Mouse (Mus musculus) CD4-positive naive resting alpha-beta T cell, adult 76 days (primary cell): ENCODE data around the gene Olfr615. TPM values are rescaled to one million over a fixed set of nuclear protein-coding genes. Genes with fewer than 3 reads are reported as not detected.

Experiments used
- total RNA-seq: library from RNA; stranded (reverse); gene quantifications from one replicate; pipeline ENCODE4 v1.2.4, GENCODE M21; 2023

The Olfr615 gene
- total RNA-seq: not detected

DNA sequence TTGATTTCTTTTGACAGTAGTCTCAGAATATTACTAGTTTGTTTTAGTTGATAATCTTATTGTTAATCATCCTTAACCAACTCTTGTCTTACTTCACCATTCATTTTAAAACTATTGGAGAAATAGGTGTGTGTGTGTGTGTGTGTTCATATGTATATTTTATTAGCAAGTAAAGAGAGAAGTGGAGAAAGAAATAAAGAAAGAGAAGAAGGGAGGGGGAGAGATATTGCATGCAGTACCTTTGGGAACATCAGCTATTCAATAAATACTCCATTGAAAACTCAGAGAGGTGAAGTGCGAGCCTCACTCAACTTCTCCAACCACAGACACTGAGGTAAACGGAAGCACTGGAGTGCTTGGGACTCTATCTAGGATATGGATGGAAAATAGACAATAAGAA, at the start of gene Olfr615:
Gene Olfr615 (plus strand): TSS at position 301 of the 400 bp plus-strand sequence.

DNA sequence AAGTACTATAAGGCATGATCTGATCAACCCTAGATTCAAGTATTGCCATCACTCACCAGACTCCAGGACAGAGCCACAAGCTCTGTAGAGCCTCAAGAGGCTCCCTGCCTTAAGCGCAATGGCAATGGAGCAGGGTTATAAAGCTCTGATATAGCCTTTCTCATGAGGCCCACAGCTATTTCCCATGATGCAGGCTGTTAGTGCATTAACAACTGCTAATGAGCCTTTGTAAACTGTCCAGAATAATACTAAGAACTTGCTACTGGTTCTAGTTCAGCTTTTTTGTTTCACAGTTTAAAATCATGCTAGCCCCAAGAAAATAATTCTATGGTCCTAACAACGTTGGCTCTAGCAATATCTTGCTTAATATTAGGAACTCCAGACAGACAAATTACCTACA, 43.9 kb upstream of the Olfr615 start, which contains the start of gene Olfr610:
Gene Olfr610 (minus strand): TSS at position 101 of the 400 bp plus-strand sequence.

DNA sequence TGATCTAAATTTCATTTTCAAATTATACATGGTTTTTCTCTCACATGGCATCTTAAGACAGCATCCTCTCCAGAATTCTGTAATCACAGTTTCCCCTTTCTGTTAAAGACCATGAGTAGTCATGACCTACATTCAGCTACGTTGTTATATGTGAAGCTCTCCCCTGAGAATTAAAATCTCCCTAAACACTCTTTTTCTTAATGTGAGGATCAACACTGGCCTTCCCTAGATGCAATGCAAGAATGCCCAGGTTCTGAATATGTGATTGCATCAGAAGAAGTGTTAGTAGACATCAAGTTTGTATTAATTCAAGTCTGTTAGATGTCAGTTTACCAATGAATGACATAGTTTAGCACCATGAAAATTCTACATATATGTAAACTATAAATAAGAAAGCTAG, 35.1 kb upstream of the Olfr615 start, which contains the start of gene Olfr611:
Gene Olfr611 (minus strand): TSS at position 101 of the 400 bp plus-strand sequence.

DNA sequence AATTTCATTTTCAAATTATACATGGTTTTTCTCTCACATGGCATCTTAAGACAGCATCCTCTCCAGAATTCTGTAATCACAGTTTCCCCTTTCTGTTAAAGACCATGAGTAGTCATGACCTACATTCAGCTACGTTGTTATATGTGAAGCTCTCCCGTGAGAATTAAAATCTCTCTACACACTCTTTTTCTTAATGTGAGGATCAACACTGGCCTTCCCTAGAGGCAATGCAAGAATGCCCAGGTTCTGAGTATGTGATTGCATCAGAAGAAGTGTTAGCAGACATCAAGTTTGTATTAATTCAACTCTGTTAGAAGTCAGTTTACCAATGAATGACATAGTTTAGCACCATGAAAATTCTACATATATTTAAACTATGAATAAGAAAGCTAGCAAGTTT, 13.3 kb upstream of the Olfr615 start, which contains the start of gene Olfr612:
Gene Olfr612 (minus strand): TSS at position 101 of the 400 bp plus-strand sequence.

DNA sequence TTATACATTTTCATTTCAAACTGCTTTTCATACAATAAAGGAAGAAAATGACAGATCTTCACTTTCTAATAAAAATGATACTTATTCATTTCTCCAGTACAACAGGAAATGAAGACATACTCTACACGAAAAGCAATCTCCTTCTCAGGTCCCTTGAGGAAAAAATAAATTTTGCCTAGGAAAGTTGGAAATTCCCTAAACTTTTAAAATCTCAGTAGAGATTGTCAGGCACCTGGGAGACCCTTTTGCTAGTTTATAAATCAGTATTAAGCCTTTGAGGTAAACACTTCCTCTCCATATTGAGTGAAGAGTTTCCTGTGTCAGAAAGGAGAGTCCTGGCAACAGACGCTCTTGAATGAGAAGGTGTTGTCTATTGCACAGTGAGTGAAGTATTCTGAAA, 8.1 kb upstream of the Olfr615 start, which contains the start of gene Olfr613:
Gene Olfr613 (plus strand): TSS at position 301 of the 400 bp plus-strand sequence.

DNA sequence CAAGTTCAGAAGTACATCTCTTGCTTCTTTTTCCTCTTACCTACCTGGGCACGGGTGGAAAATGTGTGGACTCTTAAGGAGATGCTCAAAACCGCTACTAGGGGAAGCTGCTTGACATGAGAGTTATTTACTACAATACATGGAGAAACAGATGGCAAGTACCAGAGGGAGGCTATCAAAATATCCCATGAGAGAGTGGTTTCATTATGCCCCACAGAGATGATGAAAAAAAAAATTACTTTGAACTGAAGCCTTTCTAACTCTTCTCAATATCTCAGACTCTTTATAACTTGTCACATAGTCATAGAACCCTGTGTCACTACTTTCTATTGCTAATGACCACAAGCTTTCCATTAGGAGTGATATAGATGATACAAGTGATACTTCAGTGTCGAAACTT, 13.2 kb downstream of the Olfr615 start, which contains the start of gene Olfr616:
Gene Olfr616 (minus strand): TSS at position 101 of the 400 bp plus-strand sequence.

DNA sequence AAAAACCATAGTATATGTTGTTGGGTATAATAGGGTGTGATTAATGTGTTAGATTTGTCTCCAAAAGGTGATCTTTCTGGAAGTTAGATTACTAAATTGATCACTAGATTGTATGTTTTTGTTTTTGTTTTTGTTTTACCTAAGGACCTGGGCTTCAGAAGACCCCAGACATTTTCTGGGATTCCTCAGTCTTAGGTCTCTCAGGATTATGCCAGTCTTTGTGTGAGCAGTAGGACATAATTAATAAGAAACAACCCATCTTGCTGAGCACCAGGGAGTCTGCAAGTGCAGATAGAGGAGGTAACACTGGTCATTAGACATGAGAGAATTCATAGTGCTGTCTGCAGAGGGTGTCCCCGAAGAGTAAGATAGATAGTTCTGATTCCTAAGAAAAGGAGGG, 16.9 kb downstream of the Olfr615 start, which contains the start of gene Olfr617:
Gene Olfr617 (plus strand): TSS at position 301 of the 400 bp plus-strand sequence.

DNA sequence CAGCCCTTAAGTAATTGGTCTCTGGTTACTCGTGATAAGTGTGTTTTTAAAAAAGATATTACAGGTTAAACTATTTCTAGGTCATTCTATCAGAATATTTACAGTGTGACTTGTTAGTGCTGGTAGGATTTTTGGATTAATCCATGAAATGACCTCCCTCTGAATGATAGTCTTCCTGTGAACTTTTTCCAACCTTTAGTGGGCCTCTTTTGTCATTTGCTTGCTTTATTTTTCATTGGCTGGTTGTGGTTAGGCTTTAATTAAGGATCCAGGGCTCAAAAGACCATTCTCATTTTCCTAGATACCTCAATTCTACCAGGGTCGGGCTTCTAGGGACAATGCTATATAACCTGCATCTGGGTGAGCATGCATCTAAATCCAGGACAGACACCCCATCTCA, 33.9 kb downstream of the Olfr615 start, which contains the start of gene Olfr618:
Gene Olfr618 (plus strand): TSS at position 301 of the 400 bp plus-strand sequence.

DNA sequence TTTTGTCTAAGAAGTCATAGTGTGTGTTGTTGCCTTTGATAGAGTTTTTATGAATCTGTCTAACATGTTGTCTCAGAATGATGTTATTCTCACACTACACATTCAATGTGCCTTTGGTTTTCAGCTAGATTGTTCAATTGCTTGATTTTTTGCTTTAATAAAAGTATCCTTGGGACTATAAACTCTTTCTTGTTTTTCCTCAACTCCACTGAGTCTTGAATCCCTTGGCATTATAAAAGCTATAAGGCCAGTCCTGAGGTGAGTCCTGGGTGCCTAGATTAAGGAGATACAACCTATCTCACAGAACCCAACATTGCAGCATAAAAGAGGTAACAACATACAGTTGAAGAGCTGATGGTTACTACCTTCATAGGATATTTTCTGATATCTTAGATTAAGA, 44.4 kb downstream of the Olfr615 start, which contains the start of gene Olfr619:
Gene Olfr619 (plus strand): TSS at position 301 of the 400 bp plus-strand sequence.

DNA sequence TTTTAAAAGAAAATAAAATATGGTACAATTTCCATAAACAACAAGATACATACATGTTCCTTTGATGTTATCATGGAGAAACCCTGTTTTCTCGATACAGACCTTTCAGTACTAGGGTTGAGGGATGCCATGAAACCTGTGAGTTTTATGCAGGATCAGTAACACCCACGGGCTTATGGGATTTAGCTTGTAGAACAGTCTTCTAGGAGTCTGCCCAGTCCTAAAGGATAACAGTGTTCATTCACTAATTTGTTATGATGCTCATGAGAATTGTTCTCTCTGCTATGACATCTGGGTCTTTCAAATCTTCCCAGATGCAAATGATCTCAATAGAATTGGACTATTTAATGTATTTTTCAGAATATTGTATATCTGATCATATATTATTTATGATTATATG, 56.6 kb downstream of the Olfr615 start, which contains the start of gene Olfr620:
Gene Olfr620 (minus strand): TSS at position 101 of the 400 bp plus-strand sequence.

Other genes with a start within 250 kb of the Olfr615 start
- not detected for gene Olfr597, start 239.8 kb upstream of the Olfr615 start, total RNA-seq
- gene Olfr598, start 232.5 kb upstream of the Olfr615 start, total RNA-seq: not detected
- gene Olfr599, start 220.2 kb upstream of the Olfr615 start, total RNA-seq: not detected
- not detected for gene Olfr600, start 206.4 kb upstream of the Olfr615 start, total RNA-seq
- not detected for gene Olfr601, start 193.4 kb upstream of the Olfr615 start, total RNA-seq
- not detected for gene Olfr603, start 169.9 kb upstream of the Olfr615 start, total RNA-seq
- gene Usp17lc, start 141.0 kb upstream of the Olfr615 start, total RNA-seq: not detected
- gene Olfr605, start 110.6 kb upstream of the Olfr615 start, total RNA-seq: not detected
- gene Olfr606, start 107.0 kb upstream of the Olfr615 start, total RNA-seq: not detected
- not detected for gene Olfr607, start 91.9 kb upstream of the Olfr615 start, total RNA-seq
- not detected for gene Olfr608, start 86.2 kb upstream of the Olfr615 start, total RNA-seq
- gene Olfr609, start 58.0 kb upstream of the Olfr615 start, total RNA-seq: not detected
- gene Olfr610, start 44.0 kb upstream of the Olfr615 start, total RNA-seq: not detected
- gene Olfr611, start 35.2 kb upstream of the Olfr615 start, total RNA-seq: not detected
- not detected for gene Olfr612, start 13.4 kb upstream of the Olfr615 start, total RNA-seq
- gene Olfr613, start 8.0 kb upstream of the Olfr615 start, total RNA-seq: not detected
- gene Olfr616, start 13.1 kb downstream of the Olfr615 start, total RNA-seq: not detected
- not detected for gene Olfr617, start 17.0 kb downstream of the Olfr615 start, total RNA-seq
- gene Olfr618, start 34.0 kb downstream of the Olfr615 start, total RNA-seq: not detected
- not detected for gene Olfr619, start 44.5 kb downstream of the Olfr615 start, total RNA-seq
- gene Olfr620, start 56.5 kb downstream of the Olfr615 start, total RNA-seq: not detected
- gene Olfr622, start 86.6 kb downstream of the Olfr615 start, total RNA-seq: not detected
- gene Olfr623, start 107.6 kb downstream of the Olfr615 start, total RNA-seq: not detected
- gene Olfr624, start 115.1 kb downstream of the Olfr615 start, total RNA-seq: not detected
- not detected for gene Olfr625-ps1, start 126.6 kb downstream of the Olfr615 start, total RNA-seq
- not detected for gene Olfr243, start 158.6 kb downstream of the Olfr615 start, total RNA-seq
- not detected for gene Olfr628, start 174.3 kb downstream of the Olfr615 start, total RNA-seq
- not detected for gene Olfr629, start 188.9 kb downstream of the Olfr615 start, total RNA-seq
- gene Olfr630, start 201.3 kb downstream of the Olfr615 start, total RNA-seq: not detected
- gene Olfr69, start 215.5 kb downstream of the Olfr615 start, total RNA-seq: not detected
- not detected for gene Olfr68, start 223.6 kb downstream of the Olfr615 start, total RNA-seq
- not detected for gene Olfr67, start 235.7 kb downstream of the Olfr615 start, total RNA-seq